Mouse (Mus musculus) megakaryocyte, embryonic 14.5 days (primary cell): Measurements from ENCODE around the gene Depp1. TPM values are rescaled to one million over a fixed set of nuclear protein-coding genes. Genes with fewer than 3 reads are reported as not detected.

Experiments used
- H3K27me3 ChIP-seq: replicated peaks from 2 replicates; pipeline ENCODE3; 2012; ENCODE audit warnings: inconsistent platforms
- H3K36me3 ChIP-seq: replicated peaks from 2 replicates; pipeline ENCODE3; 2012; ENCODE audit warnings: low read length, inconsistent platforms, mixed read lengths
- H3K4me1 ChIP-seq: 2 replicates; pipeline ENCODE4 v1.6.1; 2012; ENCODE audit warnings: inconsistent platforms
- H3K4me3 ChIP-seq: replicated peaks from 2 replicates; pipeline ENCODE3; 2012; ENCODE audit warnings: moderate library complexity, mild to moderate bottlenecking, inconsistent platforms
- H3K9me3 ChIP-seq: 2 replicates; pipeline ENCODE4 v1.6.1; 2012; ENCODE audit warnings: inconsistent platforms
- FLI1 ChIP-seq: IDR thresholded peaks from 2 replicates; pipeline ENCODE4 v1.6.1; 2012; ENCODE audit warnings: low read length, inconsistent platforms, mixed read lengths
- GATA1 ChIP-seq: IDR thresholded peaks from 3 replicates; pipeline ENCODE4 v1.6.1; 2012; ENCODE audit warnings: mixed read lengths, low read length, inconsistent platforms, borderline replicate concordance
- polyA plus RNA-seq: library from polyadenylated mRNA; stranded (reverse); fragments of >175 nt; gene quantifications from 2 replicates; pipeline ENCODE4 v1.2.3, GENCODE M21; 2012; ENCODE audit warnings: low replicate concordance; ENCODE audit not compliant: insufficient read depth

Gene Depp1
- polyA plus RNA-seq, 1 experiment = 0.51 TPM

GRCm38 (mm10) chr6:116676355-116676913 lies 26.0 kb downstream of the Depp1 start:
- no peaks in the 10 kb centered on the region for H3K36me3 ChIP-seq
- no peak for TF ChIP-seq FLI1
- no peak for TF ChIP-seq GATA1
- H3K4me1 ChIP-seq = peaks cover 40% of the 10 kb centered on the region
- H3K27me3 ChIP-seq = peaks cover 46% of the 10 kb centered on the region
- H3K9me3 ChIP-seq = no peaks in the 10 kb centered on the region
- no peak overlapping the region for H3K4me3 ChIP-seq

GRCm38 (mm10) chr6:116677321-116677720 lies 26.9 kb downstream of the Depp1 start:
- H3K4me3 ChIP-seq = no peak overlapping the region
- TF ChIP-seq GATA1 = no peak
- no peak for TF ChIP-seq FLI1
- no peaks in the 10 kb centered on the region for H3K9me3 ChIP-seq
- H3K27me3 ChIP-seq = peaks cover 38% of the 10 kb centered on the region
- H3K4me1 ChIP-seq = peaks cover 43% of the 10 kb centered on the region
- no peaks in the 10 kb centered on the region for H3K36me3 ChIP-seq

GRCm38 (mm10) chr6:116679563-116680288 lies 29.3 kb downstream of the Depp1 start:
- Histone ChIP-seq H3K4me3 (no peak overlapping the region), H3K9me3 (no peaks in the 10 kb centered on the region), H3K27me3 (peaks cover 20% of the 10 kb centered on the region), H3K36me3 (no peaks in the 10 kb centered on the region), H3K4me1 (peaks cover 28% of the 10 kb centered on the region)
- TF ChIP-seq FLI1 = no peak
- no peak for TF ChIP-seq GATA1

GRCm38 (mm10) chr6:116682317-116682716 lies 31.9 kb downstream of the Depp1 start:
- Histone ChIP-seq H3K36me3 (no peaks in the 10 kb centered on the region), H3K27me3 (peaks cover 12% of the 10 kb centered on the region), H3K4me1 (peaks cover 23% of the 10 kb centered on the region), H3K4me3 (no peak overlapping the region), H3K9me3 (no peaks in the 10 kb centered on the region)
- TF ChIP-seq GATA1 (no peak), FLI1 (no peak)

- H3K9me3 ChIP-seq = no peaks in the 10 kb centered on the region
- H3K27me3 ChIP-seq = peaks cover 17% of the 10 kb centered on the region
- H3K4me1 ChIP-seq = peaks cover 18% of the 10 kb centered on the region
- TF ChIP-seq GATA1 (no peak), FLI1 (no peak)
- no peak overlapping the region for H3K4me3 ChIP-seq
- no peaks in the 10 kb centered on the region for H3K36me3 ChIP-seq
These were observed 43.2 kb downstream of the Depp1 start for GRCm38 (mm10) chr6:116693639-116694038.

- Histone ChIP-seq H3K27me3 (peaks cover 17% of the 10 kb centered on the region), H3K4me1 (peaks cover 18% of the 10 kb centered on the region), H3K4me3 (no peak overlapping the region), H3K36me3 (no peaks in the 10 kb centered on the region), H3K9me3 (no peaks in the 10 kb centered on the region)
- TF ChIP-seq GATA1 (no peak), FLI1 (no peak)
These were observed 43.9 kb downstream of the Depp1 start for GRCm38 (mm10) chr6:116694346-116694745.

- Histone ChIP-seq H3K36me3 (no peaks in the 10 kb centered on the region), H3K9me3 (no peaks in the 10 kb centered on the region), H3K4me1 (peaks cover 33% of the 10 kb centered on the region), H3K27me3 (peaks cover 19% of the 10 kb centered on the region), H3K4me3 (no peak overlapping the region)
- TF ChIP-seq GATA1 = no peak
- no peak for TF ChIP-seq FLI1
These were observed 47.0 kb downstream of the Depp1 start for GRCm38 (mm10) chr6:116697413-116697812.

- no peaks in the 10 kb centered on the region for H3K36me3 ChIP-seq
- no peak for TF ChIP-seq GATA1
- no peak for TF ChIP-seq FLI1
- no peaks in the 10 kb centered on the region for H3K9me3 ChIP-seq
- peaks cover 33% of the 10 kb centered on the region for H3K4me1 ChIP-seq
- H3K27me3 ChIP-seq = peaks cover 19% of the 10 kb centered on the region
- H3K4me3 ChIP-seq = no peak overlapping the region
These were observed 47.6 kb downstream of the Depp1 start for GRCm38 (mm10) chr6:116697896-116698425.

- H3K4me1 ChIP-seq = peaks cover 20% of the 10 kb centered on the region
- no peak overlapping the region for H3K4me3 ChIP-seq
- no peaks in the 10 kb centered on the region for H3K9me3 ChIP-seq
- H3K36me3 ChIP-seq = no peaks in the 10 kb centered on the region
- H3K27me3 ChIP-seq = peaks cover 15% of the 10 kb centered on the region
- TF ChIP-seq GATA1 = no peak
- no peak for TF ChIP-seq FLI1
These were observed 50.4 kb downstream of the Depp1 start for GRCm38 (mm10) chr6:116700821-116701220.

Other genes starting within 250 kb of the Depp1 start
- 43.4 and 50.4 TPM in 2 replicates for gene Alox5, start 189.4 kb upstream of the Depp1 start, polyA plus RNA-seq
- 0.44 TPM in 1 of 2 replicates, not detected in the other for gene Olfr211, start 161.5 kb upstream of the Depp1 start, polyA plus RNA-seq
- not detected in 2 replicates for gene Olfr212, start 144.1 kb upstream of the Depp1 start, polyA plus RNA-seq
- gene Olfr213, start 112.2 kb upstream of the Depp1 start, polyA plus RNA-seq = not detected in 2 replicates
- gene Gm5580, start 99.5 kb upstream of the Depp1 start, polyA plus RNA-seq = 0.07 TPM in 1 of 2 replicates, not detected in the other
- gene Olfr214, start 96.4 kb upstream of the Depp1 start, polyA plus RNA-seq = not detected in 2 replicates
- gene Olfr215, start 66.4 kb upstream of the Depp1 start, polyA plus RNA-seq = not detected in 2 replicates
- 4.4 and 4.8 TPM in 2 replicates for gene Zfp422, start 21.6 kb upstream of the Depp1 start, polyA plus RNA-seq
- gene Rassf4, start 23.3 kb downstream of the Depp1 start, polyA plus RNA-seq = 0.50 and 8.8 TPM in 2 replicates
- not detected in 2 replicates for gene Tmem72, start 66.3 kb downstream of the Depp1 start, polyA plus RNA-seq